Mouse (Mus musculus) skeletal muscle tissue, adult 2 months (tissue): ENCODE data around the gene Kcnj5.
A peak's percentile ranks its signal among the peaks of the same experiment; 100 is the strongest.

Experiments used
- DNase-seq: peaks from one replicate; pipeline ENCODE4 v3.0.0-alpha.2; 2012; ENCODE audit warnings: low read depth, low spot score

Gene Kcnj5

GRCm38 (mm10) chr9:32344051-32344450 lies at the start of gene Kcnj5:
Kcnj5 (minus strand) TSS chr9:32344350.
- DNase-seq, result no peak

- no peak for DNase-seq
These were observed 48.6 kb upstream of the Kcnj5 start for GRCm38 (mm10) chr9:32392716-32393115.

GRCm38 (mm10) chr9:32391701-32392100 lies 47.6 kb upstream of the Kcnj5 start:
- DNase-seq, result no peak

- DNase-seq, result no peak
These were observed 46.9 kb upstream of the Kcnj5 start for GRCm38 (mm10) chr9:32391092-32391491.

- no peak for DNase-seq
These were observed 44.0 kb upstream of the Kcnj5 start for GRCm38 (mm10) chr9:32388120-32388519.

- DNase-seq, result no peak
These were observed 40.8 kb upstream of the Kcnj5 start for GRCm38 (mm10) chr9:32384906-32385305.

GRCm38 (mm10) chr9:32376863-32377590 lies 32.9 kb upstream of the Kcnj5 start:
- no peak for DNase-seq

- no peak for DNase-seq
These were observed 31.9 kb upstream of the Kcnj5 start for GRCm38 (mm10) chr9:32376031-32376430.

- no peak for DNase-seq
These were observed 29.5 kb upstream of the Kcnj5 start for GRCm38 (mm10) chr9:32373656-32374055.

GRCm38 (mm10) chr9:32372202-32372601 lies 28.1 kb upstream of the Kcnj5 start, which contains the start of gene Kcnj1:
Kcnj1 (plus strand) TSS chr9:32372493.
- no peak for DNase-seq

GRCm38 (mm10) chr9:32369388-32369787 lies 25.2 kb upstream of the Kcnj5 start:
- no peak for DNase-seq

GRCm38 (mm10) chr9:32368812-32369211 lies 24.7 kb upstream of the Kcnj5 start:
- DNase-seq, result no peak

- DNase-seq, result no peak
These were observed 16.6 kb upstream of the Kcnj5 start for GRCm38 (mm10) chr9:32360770-32361169.

GRCm38 (mm10) chr9:32350332-32350731 lies 6.2 kb upstream of the Kcnj5 start:
- peak; percentile 39 for DNase-seq

- DNase-seq, result no peak
These were observed 5.2 kb upstream of the Kcnj5 start for GRCm38 (mm10) chr9:32349344-32349743.

- DNase-seq, result no peak
These were observed 3.9 kb upstream of the Kcnj5 start for GRCm38 (mm10) chr9:32348096-32348495.

GRCm38 (mm10) chr9:32344489-32344888 lies 339 bp upstream of the Kcnj5 start:
- no peak for DNase-seq

GRCm38 (mm10) chr9:32342929-32343328 lies 1.2 kb downstream of the Kcnj5 start:
- no peak for DNase-seq

- DNase-seq, result no peak
These were observed 3.3 kb downstream of the Kcnj5 start for GRCm38 (mm10) chr9:32340831-32341230.

GRCm38 (mm10) chr9:32335389-32336150 lies 8.6 kb downstream of the Kcnj5 start:
- no peak for DNase-seq

GRCm38 (mm10) chr9:32331162-32331561 lies 13.0 kb downstream of the Kcnj5 start:
- DNase-seq, result no peak

- DNase-seq, result no peak
These were observed 15.4 kb downstream of the Kcnj5 start for GRCm38 (mm10) chr9:32328777-32329176.

GRCm38 (mm10) chr9:32323610-32324009 lies 20.5 kb downstream of the Kcnj5 start:
- no peak for DNase-seq
